10 mouse cellular contexts compared by ENCODE assay signal in genomic region chr11:83927097-83927496, GRCm38 (mm10). TPM values are rescaled to one million over a fixed set of nuclear protein-coding genes. Genes with fewer than 3 reads are reported as not detected.
DNase-seq lines count a peak whose midpoint lies in the region; ATAC-seq and TF ChIP-seq lines count a peak whose summit lies in the region.
"Had no signal": no experiment of that assay in that cellular context is flagged by ENCODE, and none has a peak within 500 bp of the region (broad histone marks: within the 10 kb centered on the region; RNA-seq: fewer than 3 reads in every experiment).

No protein-coding gene starts in this region.

- H3K79me2 ChIP-seq in CH12.LX (replicated peaks; ENCODE audit: control insufficient read depth, extremely low read depth, insufficient read depth, poor library complexity, severe bottlenecking): no peaks in the 10 kb centered on the region

- 63% methylated on average over 3 of the region's 3 CpGs for WGBS in kidney, adult 2 months
- 45% methylated on average over 3 of the region's 3 CpGs for WGBS in liver, embryonic 14.5 days (ENCODE audit: insufficient replicate concordance)

- in situ Hi-C loops in CH12.LX (cut with MboI; ENCODE audit: low pct_ligation_motif_present, low pct_unique_long_range_greater_than_20kb, low sequenced_read_pairs): loop anchor here (25.0 kb wide), 1 partner anchor 365 kb away; no protein-coding TSS in a partner anchor

- no peak for ATAC-seq in liver, embryonic 14.5 days (ENCODE audit: insufficient read depth)

- TF ChIP-seq RAD21 in CH12.LX (IDR thresholded peaks at IDR 0.05; ENCODE audit: low read depth, low read length): peak; percentile 82

- TF ChIP-seq CTCF in kidney, adult 2 months (conservative IDR thresholded peaks at IDR 0.05; ENCODE audit: insufficient read depth, insufficient read length, low read depth, low read length): peak; percentile 77
- TF ChIP-seq CTCF in CH12.LX (conservative IDR thresholded peaks at IDR 0.05 in 1 of 2, IDR thresholded peaks at IDR 0.05 in 1 of 2; ENCODE audit: low read depth in 2 of 2, low read length in 2 of 2): peak; percentile 89
- TF ChIP-seq CTCF in liver, embryonic 14.5 days (IDR thresholded peaks at IDR 0.05; ENCODE audit: low read depth): peak; percentile 83

- no peaks in the 10 kb centered on the region for H3K27me3 ChIP-seq in kidney, adult 2 months (replicated peaks; ENCODE audit: control insufficient read depth, insufficient read depth, low read length)
- H3K27me3 ChIP-seq in CH12.LX (replicated peaks): no peaks in the 10 kb centered on the region
- no peaks in the 10 kb centered on the region for H3K27me3 ChIP-seq in liver, embryonic 14.5 days (ENCODE audit: control insufficient read depth, insufficient read depth, low read length)
- H3K27me3 ChIP-seq: neural tube, embryonic 13.5 days had no signal

- no peak overlapping the region for H3K4me3 ChIP-seq in kidney, adult 2 months (ENCODE audit: insufficient read depth, low read depth, low read length)
- H3K4me3 ChIP-seq in CH12.LX (replicated peaks in 1 of 3; ENCODE audit: low read depth in 2 of 3, low read length in 2 of 3, poor library complexity in 1 of 3): no peak overlapping the region
- no peak overlapping the region for H3K4me3 ChIP-seq in liver, embryonic 14.5 days (ENCODE audit: insufficient read depth in 1 of 2, low read depth in 2 of 2, low read length in 2 of 2)
- H3K4me3 ChIP-seq: erythroblast, embryonic 14.5 days; neural tube, embryonic 13.5 days had no signal

- H3K9me3 ChIP-seq in CH12.LX (replicated peaks; ENCODE audit: low read length): peaks cover 2% of the 10 kb centered on the region
- no peaks in the 10 kb centered on the region for H3K9me3 ChIP-seq in liver, embryonic 14.5 days (ENCODE audit: control insufficient read depth, low read length)
- H3K9me3 ChIP-seq: neural tube, embryonic 13.5 days had no signal

- dilution Hi-C loops in CH12.LX (cut with MboI; ENCODE audit: extremely low pct_ligation_motif_present, extremely low pct_unique_long_range_greater_than_20kb, low sequenced_read_pairs): no loop called here

- no peak for TF ChIP-seq EP300 in CH12.LX (IDR thresholded peaks at IDR 0.05; ENCODE audit: low read length)
- no peak for TF ChIP-seq EP300 in liver, embryonic 14.5 days (IDR thresholded peaks at IDR 0.05; ENCODE audit: low read depth)

- H3K4me1 ChIP-seq in kidney, adult 2 months (ENCODE audit: control insufficient read depth, insufficient read depth, low read length): no peaks in the 10 kb centered on the region; the same call in 1 of the 2 replicates
- H3K4me1 ChIP-seq in CH12.LX (ENCODE audit: control insufficient read depth in 1 of 2, insufficient read depth in 2 of 2): peaks cover 0 to 6% of the 10 kb centered on the region in 2 experiments; a peak in 1 of 4 replicates
- no peaks in the 10 kb centered on the region for H3K4me1 ChIP-seq in liver, embryonic 14.5 days (replicated peaks; ENCODE audit: control insufficient read depth in 2 of 2, insufficient read depth in 2 of 2, low read length in 1 of 2)
- H3K4me1 ChIP-seq: neural tube, embryonic 13.5 days had no signal

- no peak overlapping the region for H3K9ac ChIP-seq in CH12.LX (ENCODE audit: insufficient read depth, low read depth)
- H3K9ac ChIP-seq in liver, embryonic 14.5 days (replicated peaks): no peak overlapping the region
- H3K9ac ChIP-seq: neural tube, embryonic 13.5 days had no signal

- H3K36me3 ChIP-seq in kidney, adult 2 months (ENCODE audit: control insufficient read depth, insufficient read depth, low read length): no peaks in the 10 kb centered on the region
- no peaks in the 10 kb centered on the region for H3K36me3 ChIP-seq in CH12.LX (replicated peaks in 1 of 2; ENCODE audit: control insufficient read depth in 1 of 2, insufficient read depth in 1 of 2, low read length in 1 of 2)
- H3K36me3 ChIP-seq in liver, embryonic 14.5 days (replicated peaks; ENCODE audit: control insufficient read depth, insufficient read depth, low read depth): no peaks in the 10 kb centered on the region
- H3K36me3 ChIP-seq: neural tube, embryonic 13.5 days had no signal

- H3K4me2 ChIP-seq in CH12.LX (ENCODE audit: insufficient read depth, low read depth, poor library complexity, severe bottlenecking): no peak overlapping the region
- H3K4me2 ChIP-seq in liver, embryonic 14.5 days (ENCODE audit: low read depth): no peak overlapping the region
- H3K4me2 ChIP-seq: neural tube, embryonic 13.5 days had no signal

- no peak for TF ChIP-seq POLR2A in kidney, adult 2 months (IDR thresholded peaks at IDR 0.05; ENCODE audit: low read depth, low read length)
- TF ChIP-seq POLR2A in CH12.LX (IDR thresholded peaks at IDR 0.05; ENCODE audit: low read depth, low read length): no peak

- no peak overlapping the region for H3K27ac ChIP-seq in kidney, adult 2 months (ENCODE audit: insufficient read depth, low read depth, low read length)
- no peak overlapping the region for H3K27ac ChIP-seq in CH12.LX (ENCODE audit: insufficient read depth, low read depth)
- H3K27ac ChIP-seq in liver, embryonic 14.5 days: no peak overlapping the region
- H3K27ac ChIP-seq: neural tube, embryonic 13.5 days had no signal

- peak; percentile 36 for DNase-seq in kidney, adult 2 months
- no peak for DNase-seq in kidney, adult 9 months
- DNase-seq in CH12.LX (ENCODE audit: extremely low read depth) (peak; percentile 57), WW6 (ENCODE audit: low read depth, low spot score) (peak; percentile 48)
- no peak for DNase-seq in liver, embryonic 14.5 days (ENCODE audit: low read depth in 3 of 3, low spot score in 3 of 3)
- no peak for DNase-seq in layer of hippocampus, adult 9-11 months
- DNase-seq in left cerebral cortex, adult 11 months (ENCODE audit: low spot score): no peak
- DNase-seq in cerebellum, adult 11 months: no peak

TF ChIP-seq in CH12.LX, 34 proteins besides CTCF, POLR2A, EP300 and RAD21:
- TF ChIP-seq ZC3H11A (IDR thresholded peaks at IDR 0.05; ENCODE audit: low read depth, low read length) (peak; percentile 58; the same call in 1 of the 2 replicates), BHLHE40 (IDR thresholded peaks at IDR 0.05; ENCODE audit: low read depth, low read length) (no peak), SIN3A (IDR thresholded peaks at IDR 0.05; ENCODE audit: low read length) (no peak), SMC3 (IDR thresholded peaks at IDR 0.05; ENCODE audit: low read depth, low read length) (peak; percentile 92), MXI1 (IDR thresholded peaks at IDR 0.05; ENCODE audit: low read depth, low read length) (no peak), TCF12 (IDR thresholded peaks at IDR 0.05; ENCODE audit: low read depth, low read length) (0 out of 2 replicates have a peak, but pooled peaks have one; percentile 16), ZNF384 (IDR thresholded peaks at IDR 0.05; ENCODE audit: low read depth, low read length) (0 out of 2 replicates have a peak, but pooled peaks have one; percentile 24), CHD2 (IDR thresholded peaks at IDR 0.05; ENCODE audit: low read length) (no peak)

RNA-seq across cellular contexts. Expression of gene Ddx52, which starts 14.8 kb away (rescaled TPM):
- 5.5 and 7.2 TPM in 2 replicates for polyA plus RNA-seq in kidney, adult 2 months (2012; rRNA removed)
- total RNA-seq in CH12.LX (2012; rRNA removed) (54.2 and 64.5 TPM in 2 replicates), CH12.LX (2014; rRNA removed) (104 and 132 TPM in 2 replicates)
- polyA plus RNA-seq in CH12.LX (2012; ENCODE audit: insufficient read length, low read depth): 93.7 and 102 TPM in 2 replicates
- 5.2 and 8.6 TPM in 2 replicates for polyA plus RNA-seq in liver, embryonic 14.5 days (2012; rRNA removed)
- polyA plus RNA-seq in liver, embryonic 14.5 days (2014; fragmentation: Nextera tagmentation; extraction: Ambion mirVana): 15.6 and 16.6 TPM in 2 replicates

RNA-seq across cellular contexts. Expression of gene Synrg, which starts 37.1 kb away (rescaled TPM):
- 21.0 and 25.8 TPM in 2 replicates for polyA plus RNA-seq in kidney, adult 2 months (2012; rRNA removed)
- total RNA-seq in CH12.LX (2012; rRNA removed): 13.3 and 15.8 TPM in 2 replicates
- 8.2 and 9.5 TPM in 2 replicates for total RNA-seq in CH12.LX (2014; rRNA removed)
- polyA plus RNA-seq in CH12.LX (2012; ENCODE audit: insufficient read length, low read depth): 21.3 and 25.2 TPM in 2 replicates
- polyA plus RNA-seq in liver, embryonic 14.5 days (2012; rRNA removed): 3.1 and 3.9 TPM in 2 replicates
- polyA plus RNA-seq in liver, embryonic 14.5 days (2014; fragmentation: Nextera tagmentation; extraction: Ambion mirVana): 3.9 and 4.8 TPM in 2 replicates

Comparison
In these comparisons a context has a peak if more than half of its experiments do, and no peak if none do; other contexts are left out.
1. DNase-seq: peak in kidney, adult 2 months (single experiment), CH12.LX (single experiment) and WW6 (single experiment); none in kidney, adult 9 months (single experiment), liver, embryonic 14.5 days (0 of 3), layer of hippocampus, adult 9-11 months (single experiment), left cerebral cortex, adult 11 months (single experiment) and cerebellum, adult 11 months (single experiment).
2. Peak in every context shown above with its lines, with median percentiles within 50 percentile points of each other: CTCF ChIP-seq.